Comparison of ENCODE assay signal across 8 mouse cellular contexts in genomic region chr14:46832354-46833272, GRCm38 (mm10). TPM values are rescaled to one million over a fixed set of nuclear protein-coding genes. Genes with fewer than 3 reads are reported as not detected.
DNase-seq lines count a peak whose midpoint lies in the region; ATAC-seq and TF ChIP-seq lines count a peak whose summit lies in the region.

No protein-coding gene starts in this region.

- DNase-seq in layer of hippocampus, adult 2 months (ENCODE audit: low spot score in 2 of 2): no peak
- no peak for DNase-seq in layer of hippocampus, postnatal 10 days (ENCODE audit: low spot score in 2 of 2)
- peak; percentile 6 for DNase-seq in T-cell, adult 2 months (ENCODE audit: low spot score)
- peak; percentile 58 for DNase-seq in intestine, embryonic 14.5 days (ENCODE audit: low spot score)
- no peak for DNase-seq in liver, embryonic 11.5 days (ENCODE audit: low spot score)
- peak; percentile 18 for DNase-seq in neural tube, embryonic 10.5 days (ENCODE audit: extremely low spot score, low spot score)
- no peak for DNase-seq in ovary, adult 18-20 months (ENCODE audit: low spot score)

- peaks cover 11% of the 10 kb centered on the region; the same call in 1 of the 2 replicates for H3K4me1 ChIP-seq in intestine, embryonic 14.5 days (replicated peaks; ENCODE audit: control insufficient read depth, insufficient read depth, low read length)
- H3K4me1 ChIP-seq in liver, embryonic 11.5 days (replicated peaks; ENCODE audit: control insufficient read depth, insufficient read depth, low read length): peaks cover 17% of the 10 kb centered on the region

- H3K4me3 ChIP-seq in layer of hippocampus, adult 2 months: peak overlapping the region; percentile 96
- H3K4me3 ChIP-seq in intestine, embryonic 14.5 days (ENCODE audit: low read depth, low read length): peak overlapping the region; percentile 86
- peak overlapping the region; percentile 95 for H3K4me3 ChIP-seq in liver, embryonic 11.5 days (ENCODE audit: low read depth, low read length)

- TF ChIP-seq CTCF in layer of hippocampus, adult 2 months (conservative IDR thresholded peaks at IDR 0.05): no peak

- H3K27ac ChIP-seq in layer of hippocampus, adult 2 months: peak overlapping the region; percentile 87
- H3K27ac ChIP-seq in intestine, embryonic 14.5 days (ENCODE audit: low read depth): peak overlapping the region; percentile 51; the same call in 1 of the 2 replicates
- H3K27ac ChIP-seq in liver, embryonic 11.5 days (ENCODE audit: low read depth, low read length): peak overlapping the region; percentile 45; the same call in 1 of the 2 replicates

- peak; percentile 35 for ATAC-seq in erythroid progenitor cell, adult 5-6 weeks (replicated peaks; ENCODE audit: low FRiP score, poor library complexity, severe bottlenecking)
- peak; percentile 80; the same call in 1 of the 2 replicates for ATAC-seq in intestine, embryonic 14.5 days (replicated peaks; ENCODE audit: low FRiP score, low TSS enrichment, low read depth)
- no peak; the same call in 1 of the 2 replicates for ATAC-seq in liver, embryonic 11.5 days (replicated peaks; ENCODE audit: low FRiP score)

- H3K9ac ChIP-seq in intestine, embryonic 14.5 days (ENCODE audit: low read length): peak overlapping the region; percentile 72
- peak overlapping the region; percentile 88 for H3K9ac ChIP-seq in liver, embryonic 11.5 days (ENCODE audit: low read depth, low read length)

- peak overlapping the region; percentile 78 for H3K4me2 ChIP-seq in intestine, embryonic 14.5 days (ENCODE audit: low read length)
- peak overlapping the region; percentile 65 for H3K4me2 ChIP-seq in liver, embryonic 11.5 days

- no peaks in the 10 kb centered on the region for H3K36me3 ChIP-seq in intestine, embryonic 14.5 days (ENCODE audit: control insufficient read depth, insufficient read depth, low read length)
- H3K36me3 ChIP-seq in liver, embryonic 11.5 days (ENCODE audit: control insufficient read depth, insufficient read depth, low read length): no peaks in the 10 kb centered on the region

- H3K27me3 ChIP-seq in intestine, embryonic 14.5 days (replicated peaks; ENCODE audit: control insufficient read depth, insufficient read depth, low read length): no peaks in the 10 kb centered on the region
- H3K27me3 ChIP-seq in liver, embryonic 11.5 days (replicated peaks; ENCODE audit: control insufficient read depth, insufficient read depth, low read length): no peaks in the 10 kb centered on the region

- no peaks in the 10 kb centered on the region for H3K9me3 ChIP-seq in intestine, embryonic 14.5 days (ENCODE audit: control insufficient read depth, low read length)
- no peaks in the 10 kb centered on the region for H3K9me3 ChIP-seq in liver, embryonic 11.5 days (ENCODE audit: control insufficient read depth, low read length)

- WGBS in intestine, embryonic 14.5 days: 6% methylated on average over 39 of the region's 40 CpGs
- WGBS in liver, embryonic 11.5 days: 6% methylated on average over 40 of the region's 40 CpGs

RNA-seq across cellular contexts. Expression of gene Cgrrf1, which starts 0.7 kb away (rescaled TPM):
- total RNA-seq in layer of hippocampus, adult 2 months (2021): 10 to 100 TPM; 19.2 to 21.1 TPM
- 10 to 100 TPM; 11.0 to 12.5 TPM for total RNA-seq in layer of hippocampus, postnatal 10 days (2021)
- 47.4 and 49.4 TPM in 2 replicates for total RNA-seq in erythroid progenitor cell, adult 5-6 weeks (2015; ENCODE audit: low replicate concordance)
- 51.3 and 56.2 TPM in 2 replicates for total RNA-seq in erythroid progenitor cell, adult 5-6 weeks (2017; ENCODE audit: low replicate concordance)
- polyA plus RNA-seq in intestine, embryonic 14.5 days (2014; fragmentation: Nextera tagmentation; extraction: Ambion mirVana): 25.3 and 28.6 TPM in 2 replicates
- polyA plus RNA-seq in liver, embryonic 11.5 days (2014; fragmentation: Nextera tagmentation; extraction: Ambion mirVana): 23.1 and 24.4 TPM in 2 replicates

RNA-seq across cellular contexts. Expression of gene Gmfb, which starts 10.6 kb away (rescaled TPM):
- total RNA-seq in layer of hippocampus, adult 2 months (2021): 100 to 1,000 TPM; 146 to 161 TPM
- total RNA-seq in layer of hippocampus, postnatal 10 days (2021): 100 to 1,000 TPM; 161 to 175 TPM
- 19.3 and 24.5 TPM in 2 replicates for total RNA-seq in erythroid progenitor cell, adult 5-6 weeks (2015; ENCODE audit: low replicate concordance)
- total RNA-seq in erythroid progenitor cell, adult 5-6 weeks (2017; ENCODE audit: low replicate concordance): 19.0 and 31.4 TPM in 2 replicates
- 58.5 and 66.5 TPM in 2 replicates for polyA plus RNA-seq in intestine, embryonic 14.5 days (2014; fragmentation: Nextera tagmentation; extraction: Ambion mirVana)
- 71.2 and 78.2 TPM in 2 replicates for polyA plus RNA-seq in liver, embryonic 11.5 days (2014; fragmentation: Nextera tagmentation; extraction: Ambion mirVana)

RNA-seq across cellular contexts. Expression of gene Cnih1, which starts 44.4 kb away (rescaled TPM):
- total RNA-seq in layer of hippocampus, adult 2 months (2021): 10 to 100 TPM; 70.1 to 79.6 TPM
- 10 to 100 TPM; 65.6 to 70.3 TPM for total RNA-seq in layer of hippocampus, postnatal 10 days (2021)
- 64.9 and 83.0 TPM in 2 replicates for total RNA-seq in erythroid progenitor cell, adult 5-6 weeks (2015; ENCODE audit: low replicate concordance)
- 31.4 and 51.3 TPM in 2 replicates for total RNA-seq in erythroid progenitor cell, adult 5-6 weeks (2017; ENCODE audit: low replicate concordance)
- polyA plus RNA-seq in intestine, embryonic 14.5 days (2014; fragmentation: Nextera tagmentation; extraction: Ambion mirVana): 207 and 215 TPM in 2 replicates
- 165 and 171 TPM in 2 replicates for polyA plus RNA-seq in liver, embryonic 11.5 days (2014; fragmentation: Nextera tagmentation; extraction: Ambion mirVana)

RNA-seq across cellular contexts. Expression of gene Samd4, which starts 50.0 kb away (rescaled TPM):
- 10 to 100 TPM; 11.2 to 14.4 TPM for total RNA-seq in layer of hippocampus, adult 2 months (2021)
- total RNA-seq in layer of hippocampus, postnatal 10 days (2021): 10 to 100 TPM; 12.6 to 13.0 TPM
- total RNA-seq in erythroid progenitor cell, adult 5-6 weeks (2015; ENCODE audit: low replicate concordance): 2.9 and 3.8 TPM in 2 replicates
- total RNA-seq in erythroid progenitor cell, adult 5-6 weeks (2017; ENCODE audit: low replicate concordance): 0.45 and 2.2 TPM in 2 replicates
- 4.4 and 4.9 TPM in 2 replicates for polyA plus RNA-seq in intestine, embryonic 14.5 days (2014; fragmentation: Nextera tagmentation; extraction: Ambion mirVana)
- polyA plus RNA-seq in liver, embryonic 11.5 days (2014; fragmentation: Nextera tagmentation; extraction: Ambion mirVana): 0.75 and 1.1 TPM in 2 replicates

Comparison
In these comparisons a context has a peak if more than half of its experiments do, and no peak if none do; other contexts are left out.
1. DNase-seq: peak in T-cell, adult 2 months (single experiment), intestine, embryonic 14.5 days (single experiment) and neural tube, embryonic 10.5 days (single experiment); none in layer of hippocampus, adult 2 months (0 of 2), layer of hippocampus, postnatal 10 days (0 of 2), liver, embryonic 11.5 days (single experiment) and ovary, adult 18-20 months (single experiment).
2. RNA of gene Gmfb, which starts 10.6 kb away (total RNA-seq): 161 to 175 TPM in layer of hippocampus, postnatal 10 days and 146 to 161 TPM in layer of hippocampus, adult 2 months; 19.0 to 31.4 TPM in erythroid progenitor cell, adult 5-6 weeks; every median in the first group is over 4 times any median in the second.
3. Peak in every context shown above with its lines, with median percentiles within 50 percentile points of each other: H3K27ac ChIP-seq and H3K4me3 ChIP-seq.